ENCODE assay signal across 8 mouse cellular contexts in genomic region chr8:126661511-126662142, GRCm38 (mm10).
DNase-seq lines count a peak whose midpoint lies in the region; ATAC-seq and TF ChIP-seq lines count a peak whose summit lies in the region.

No protein-coding gene starts in this region.

- 20% methylated on average over 14 of the region's 14 CpGs for WGBS in forebrain, embryonic 14.5 days
- 11% methylated on average over 14 of the region's 14 CpGs for WGBS in intestine, postnatal 0 days
- WGBS in neural tube, embryonic 12.5 days = 46% methylated on average over 14 of the region's 14 CpGs

- H3K9ac ChIP-seq in forebrain, embryonic 14.5 days (ENCODE audit: low read length) = peak overlapping the region; percentile 49; the same call in 1 of the 2 replicates
- no peak overlapping the region for H3K9ac ChIP-seq in intestine, postnatal 0 days (ENCODE audit: low read depth, low read length)
- H3K9ac ChIP-seq in neural tube, embryonic 12.5 days = 0 out of 2 replicates have a peak overlapping the region, but pooled peaks have one; percentile 29

- peaks cover 69% of the 10 kb centered on the region for H3K4me1 ChIP-seq in forebrain, embryonic 14.5 days (ENCODE audit: control insufficient read depth, insufficient read depth, low read length)
- H3K4me1 ChIP-seq in intestine, postnatal 0 days (replicated peaks; ENCODE audit: control insufficient read depth, insufficient read depth, low read length) = peaks cover 50% of the 10 kb centered on the region
- peaks cover 71% of the 10 kb centered on the region for H3K4me1 ChIP-seq in neural tube, embryonic 12.5 days

- no peak overlapping the region for H3K4me3 ChIP-seq in forebrain, embryonic 14.5 days (ENCODE audit: low read depth, low read length)
- H3K4me3 ChIP-seq in intestine, postnatal 0 days (ENCODE audit: low read depth, low read length) = no peak overlapping the region
- no peak overlapping the region for H3K4me3 ChIP-seq in neural tube, embryonic 12.5 days

- intact Hi-C loops in gastrocnemius, postnatal 14 days (cut with DNase I; ENCODE audit: low total_unique reads) = loop anchor here (10.0 kb wide), 1 partner anchor 47 kb away; no protein-coding TSS in a partner anchor

- no peaks in the 10 kb centered on the region for H3K36me3 ChIP-seq in forebrain, embryonic 14.5 days (ENCODE audit: control insufficient read depth, insufficient read depth, low read length)
- H3K36me3 ChIP-seq in intestine, postnatal 0 days (ENCODE audit: control insufficient read depth, insufficient read depth) = no peaks in the 10 kb centered on the region
- no peaks in the 10 kb centered on the region for H3K36me3 ChIP-seq in neural tube, embryonic 12.5 days

- peak overlapping the region; percentile 90 for H3K27ac ChIP-seq in forebrain, embryonic 14.5 days (ENCODE audit: low read depth, low read length)
- peak overlapping the region; percentile 79 for H3K27ac ChIP-seq in intestine, postnatal 0 days (ENCODE audit: low read depth, low read length)
- H3K27ac ChIP-seq in neural tube, embryonic 12.5 days = peak overlapping the region; percentile 53; the same call in 1 of the 2 replicates

- peak overlapping the region; percentile 37 for H3K4me2 ChIP-seq in forebrain, embryonic 14.5 days (ENCODE audit: low read length)
- H3K4me2 ChIP-seq in intestine, postnatal 0 days (replicated peaks; ENCODE audit: low read depth) = peak overlapping the region; percentile 46
- H3K4me2 ChIP-seq in neural tube, embryonic 12.5 days (replicated peaks) = peak overlapping the region; percentile 44

- TF ChIP-seq CTCF in intestine, postnatal 0 days (IDR thresholded peaks at IDR 0.05; ENCODE audit: low read depth) = no peak

- no peaks in the 10 kb centered on the region for H3K27me3 ChIP-seq in forebrain, embryonic 14.5 days (replicated peaks; ENCODE audit: control insufficient read depth, insufficient read depth, low read length)
- no peaks in the 10 kb centered on the region for H3K27me3 ChIP-seq in intestine, postnatal 0 days (replicated peaks; ENCODE audit: control insufficient read depth, insufficient read depth, low read length)
- H3K27me3 ChIP-seq in neural tube, embryonic 12.5 days (replicated peaks) = no peaks in the 10 kb centered on the region

- no peaks in the 10 kb centered on the region for H3K9me3 ChIP-seq in forebrain, embryonic 14.5 days (replicated peaks; ENCODE audit: control insufficient read depth, low read length)
- H3K9me3 ChIP-seq in intestine, postnatal 0 days (ENCODE audit: control insufficient read depth) = no peaks in the 10 kb centered on the region
- H3K9me3 ChIP-seq in neural tube, embryonic 12.5 days = no peaks in the 10 kb centered on the region

- ATAC-seq in forebrain, embryonic 14.5 days = peak; percentile 11
- no peak for ATAC-seq in intestine, postnatal 0 days
- ATAC-seq in neural tube, embryonic 12.5 days (ENCODE audit: low FRiP score, low read depth) = no peak

- DNase-seq in gastrocnemius, postnatal 14 days = peak; percentile 45
- no peak for DNase-seq in gastrocnemius, postnatal 25 days
- peak; percentile 83 to 88 for DNase-seq in adrenal gland, adult (ENCODE audit: inconsistent age in 2 of 2, low spot score in 1 of 2)
- peak; percentile 67 for DNase-seq in forebrain, embryonic 14.5 days (ENCODE audit: low spot score)
- no peak for DNase-seq in gastrocnemius, postnatal 4 days (ENCODE audit: low spot score in 2 of 2)
- no peak for DNase-seq in spleen, postnatal 10 days (ENCODE audit: low spot score in 2 of 2)

Comparison
In these comparisons a context has a peak if more than half of its experiments do, and no peak if none do; other contexts are left out.
1. DNase-seq: peak in gastrocnemius, postnatal 14 days (single experiment), adrenal gland, adult (2 of 2) and forebrain, embryonic 14.5 days (single experiment); none in gastrocnemius, postnatal 25 days (single experiment), gastrocnemius, postnatal 4 days (0 of 2) and spleen, postnatal 10 days (0 of 2).
2. Peak in every context shown above with its lines, with median percentiles within 50 percentile points of each other: H3K27ac ChIP-seq and H3K4me2 ChIP-seq.